Comparison of ENCODE assay signal across 10 mouse cellular contexts in genomic region chr19:47936938-47937337, GRCm38 (mm10). TPM values are rescaled to one million over a fixed set of nuclear protein-coding genes. Genes with fewer than 3 reads are reported as not detected.
A peak's percentile ranks its signal among the peaks of the same experiment; 100 is the strongest.
DNase-seq lines count a peak whose midpoint lies in the region; ATAC-seq and TF ChIP-seq lines count a peak whose summit lies in the region.
"Had no signal": no experiment of that assay in that cellular context is flagged by ENCODE, and none has a peak within 500 bp of the region (broad histone marks: within the 10 kb centered on the region; RNA-seq: fewer than 3 reads in every experiment).

No protein-coding gene starts in this region.

- no peaks in the 10 kb centered on the region for H3K4me1 ChIP-seq in kidney, embryonic 16.5 days (ENCODE audit: insufficient read depth, low read length)
- H3K4me1 ChIP-seq in forebrain, embryonic 14.5 days (ENCODE audit: control insufficient read depth, insufficient read depth, low read length) = 0 out of 2 replicates have a peak, but pooled peaks cover 5% of the 10 kb centered on the region
- no peaks in the 10 kb centered on the region for H3K4me1 ChIP-seq in limb, embryonic 14.5 days (ENCODE audit: control insufficient read depth, insufficient read depth, low read length)
- H3K4me1 ChIP-seq in neural tube, embryonic 13.5 days (replicated peaks) = peaks cover 7% of the 10 kb centered on the region

- intact Hi-C loops in left cerebral cortex, postnatal 10 days (cut with DNase I) = no loop called here

- no peak for ATAC-seq in kidney, embryonic 16.5 days (ENCODE audit: low FRiP score, low TSS enrichment)
- no peak for ATAC-seq in forebrain, embryonic 14.5 days
- no peak for ATAC-seq in limb, embryonic 14.5 days (ENCODE audit: low FRiP score, low read depth)
- ATAC-seq in neural tube, embryonic 13.5 days (ENCODE audit: low read depth) = no peak

- 64% methylated on average over 9 of the region's 9 CpGs for WGBS in kidney, embryonic 16.5 days
- WGBS in forebrain, embryonic 14.5 days = 67% methylated on average over 9 of the region's 9 CpGs
- WGBS in limb, embryonic 14.5 days = 61% methylated on average over 9 of the region's 9 CpGs
- WGBS in neural tube, embryonic 13.5 days = 60% methylated on average over 9 of the region's 9 CpGs

- H3K4me3 ChIP-seq in kidney, embryonic 16.5 days (ENCODE audit: low read length) = peak overlapping the region; percentile 41
- peak overlapping the region; percentile 38; the same call in 1 of the 2 replicates for H3K4me3 ChIP-seq in forebrain, embryonic 14.5 days (ENCODE audit: low read depth, low read length)
- peak overlapping the region; percentile 38 for H3K4me3 ChIP-seq in limb, embryonic 14.5 days (replicated peaks; ENCODE audit: low read length)
- peak overlapping the region; percentile 37 for H3K4me3 ChIP-seq in neural tube, embryonic 13.5 days

- H3K9ac ChIP-seq in kidney, embryonic 16.5 days (replicated peaks; ENCODE audit: low read length) = no peak overlapping the region
- H3K9ac ChIP-seq in forebrain, embryonic 14.5 days (ENCODE audit: low read length) = peak overlapping the region; percentile 56
- no peak overlapping the region for H3K9ac ChIP-seq in limb, embryonic 14.5 days (ENCODE audit: low read depth, low read length, severe bottlenecking)
- peak overlapping the region; percentile 60; the same call in 1 of the 2 replicates for H3K9ac ChIP-seq in neural tube, embryonic 13.5 days

- H3K27ac ChIP-seq in kidney, embryonic 16.5 days (ENCODE audit: low read length) = no peak overlapping the region
- H3K27ac ChIP-seq in forebrain, embryonic 14.5 days (ENCODE audit: low read depth, low read length) = no peak overlapping the region
- H3K27ac ChIP-seq in limb, embryonic 14.5 days (replicated peaks; ENCODE audit: low read depth, low read length) = no peak overlapping the region
- H3K27ac ChIP-seq in neural tube, embryonic 13.5 days (replicated peaks) = no peak overlapping the region

- no peaks in the 10 kb centered on the region for H3K36me3 ChIP-seq in kidney, embryonic 16.5 days (ENCODE audit: insufficient read depth, low read length)
- H3K36me3 ChIP-seq in forebrain, embryonic 14.5 days (ENCODE audit: control insufficient read depth, insufficient read depth, low read length) = no peaks in the 10 kb centered on the region
- no peaks in the 10 kb centered on the region for H3K36me3 ChIP-seq in limb, embryonic 14.5 days (ENCODE audit: control insufficient read depth, insufficient read depth, low read length)
- no peaks in the 10 kb centered on the region for H3K36me3 ChIP-seq in neural tube, embryonic 13.5 days

- no peak for TF ChIP-seq POLR2A in limb, embryonic 14.5 days (IDR thresholded peaks at IDR 0.05; ENCODE audit: borderline replicate concordance, extremely low read depth, insufficient read depth, insufficient read length)

- H3K9me3 ChIP-seq in kidney, embryonic 16.5 days (ENCODE audit: low read length) = no peaks in the 10 kb centered on the region
- no peaks in the 10 kb centered on the region for H3K9me3 ChIP-seq in forebrain, embryonic 14.5 days (replicated peaks; ENCODE audit: control insufficient read depth, low read length)
- H3K9me3 ChIP-seq in limb, embryonic 14.5 days (ENCODE audit: control insufficient read depth, low read length) = no peaks in the 10 kb centered on the region
- no peaks in the 10 kb centered on the region for H3K9me3 ChIP-seq in neural tube, embryonic 13.5 days

- DNase-seq in kidney, postnatal 25 days = no peak
- no peak for DNase-seq in forebrain, embryonic 14.5 days (ENCODE audit: low spot score)
- no peak for DNase-seq in limb, embryonic 14.5 days (ENCODE audit: low spot score)
- DNase-seq in cerebellum, postnatal 25 days = no peak
- no peak for DNase-seq in ovary, adult 18-20 months (ENCODE audit: low spot score)
- no peak for DNase-seq in left cerebral cortex, postnatal 10 days (ENCODE audit: extremely low spot score in 1 of 2, low spot score in 2 of 2)

- peaks cover 15% of the 10 kb centered on the region for H3K27me3 ChIP-seq in kidney, embryonic 16.5 days (ENCODE audit: insufficient read depth, low read length)
- no peaks in the 10 kb centered on the region for H3K27me3 ChIP-seq in forebrain, embryonic 14.5 days (replicated peaks; ENCODE audit: control insufficient read depth, insufficient read depth, low read length)
- no peaks in the 10 kb centered on the region for H3K27me3 ChIP-seq in limb, embryonic 14.5 days (ENCODE audit: control insufficient read depth, insufficient read depth, low read length)
- H3K27me3 ChIP-seq in neural tube, embryonic 13.5 days = 0 out of 2 replicates have a peak, but pooled peaks cover 2% of the 10 kb centered on the region

- H3K4me2 ChIP-seq in kidney, embryonic 16.5 days (replicated peaks; ENCODE audit: low read depth, low read length) = peak overlapping the region; percentile 67
- H3K4me2 ChIP-seq in forebrain, embryonic 14.5 days (ENCODE audit: low read length) = peak overlapping the region; percentile 70
- H3K4me2 ChIP-seq in limb, embryonic 14.5 days (replicated peaks; ENCODE audit: low read depth, low read length, severe bottlenecking) = peak overlapping the region; percentile 72
- peak overlapping the region; percentile 63 for H3K4me2 ChIP-seq in neural tube, embryonic 13.5 days

RNA-seq across cellular contexts. Expression of gene Cfap58, which starts 0.5 kb away (rescaled TPM):
- polyA plus RNA-seq in kidney, embryonic 16.5 days (2015; fragmentation: Nextera tagmentation; extraction: Ambion mirVana) = 0.06 TPM in 2 replicates
- 0.37 and 0.50 TPM in 2 replicates for polyA plus RNA-seq in forebrain, embryonic 14.5 days (2014; fragmentation: Nextera tagmentation; extraction: Ambion mirVana)
- polyA plus RNA-seq in limb, embryonic 14.5 days (2012; rRNA removed) = 0.05 TPM in 1 of 2 replicates, not detected in the other
- 0.07 TPM in 1 of 2 replicates, not detected in the other for polyA plus RNA-seq in limb, embryonic 14.5 days (2014; fragmentation: Nextera tagmentation; extraction: Ambion mirVana)
- polyA plus RNA-seq in neural tube, embryonic 13.5 days (2015; fragmentation: Nextera tagmentation; extraction: Ambion mirVana) = 0.47 and 0.62 TPM in 2 replicates
- 1 to 10 TPM in 1 of 2 experiments, under 1 TPM in 1; 0.54 to 1.2 TPM for total RNA-seq in left cerebral cortex, postnatal 10 days (2021)
- total RNA-seq: ES-E14 had no signal
- polyA plus RNA-seq: small intestine, adult 2 months had no signal

RNA-seq across cellular contexts. Expression of gene Itprip, which starts 17.8 kb away (rescaled TPM):
- 20.5 and 21.0 TPM in 2 replicates for polyA plus RNA-seq in kidney, embryonic 16.5 days (2015; fragmentation: Nextera tagmentation; extraction: Ambion mirVana)
- polyA plus RNA-seq in forebrain, embryonic 14.5 days (2014; fragmentation: Nextera tagmentation; extraction: Ambion mirVana) = 5.4 and 6.4 TPM in 2 replicates
- polyA plus RNA-seq in limb, embryonic 14.5 days (2012; rRNA removed) = 14.4 and 16.5 TPM in 2 replicates
- polyA plus RNA-seq in limb, embryonic 14.5 days (2014; fragmentation: Nextera tagmentation; extraction: Ambion mirVana) = 17.1 and 18.4 TPM in 2 replicates
- polyA plus RNA-seq in neural tube, embryonic 13.5 days (2015; fragmentation: Nextera tagmentation; extraction: Ambion mirVana) = 7.0 and 8.1 TPM in 2 replicates
- 1 to 10 TPM; 1.5 to 1.9 TPM for total RNA-seq in left cerebral cortex, postnatal 10 days (2021)

RNA-seq across cellular contexts. Expression of gene Cfap43, which starts 17.9 kb away (rescaled TPM):
- polyA plus RNA-seq in kidney, embryonic 16.5 days (2015; fragmentation: Nextera tagmentation; extraction: Ambion mirVana) = 0.04 and 0.05 TPM in 2 replicates
- 0.99 and 1.4 TPM in 2 replicates for polyA plus RNA-seq in forebrain, embryonic 14.5 days (2014; fragmentation: Nextera tagmentation; extraction: Ambion mirVana)
- polyA plus RNA-seq in limb, embryonic 14.5 days (2012; rRNA removed) = 0.05 and 0.08 TPM in 2 replicates
- 0.11 TPM in 2 replicates for polyA plus RNA-seq in limb, embryonic 14.5 days (2014; fragmentation: Nextera tagmentation; extraction: Ambion mirVana)
- polyA plus RNA-seq in neural tube, embryonic 13.5 days (2015; fragmentation: Nextera tagmentation; extraction: Ambion mirVana) = 0.28 and 0.47 TPM in 2 replicates
- total RNA-seq in left cerebral cortex, postnatal 10 days (2021) = under 1 TPM; 0.41 to 0.59 TPM
- polyA plus RNA-seq: small intestine, adult 2 months had no signal

Comparison
In these comparisons a context has a peak if more than half of its experiments do, and no peak if none do; other contexts are left out.
1. H3K9ac ChIP-seq: peak in forebrain, embryonic 14.5 days (single experiment) and neural tube, embryonic 13.5 days (single experiment); none in kidney, embryonic 16.5 days (single experiment) and limb, embryonic 14.5 days (single experiment).
2. Peak in every context shown above with its lines, with median percentiles within 50 percentile points of each other: H3K4me2 ChIP-seq and H3K4me3 ChIP-seq.